Mouse (Mus musculus): ENCODE measurements around the gene Umad1.

Gene Umad1

GRCm38 (mm10) chr6:8367675-8368074 is 108.6 kb downstream of the Umad1 start:
- no peak for DNase-seq (ENCODE audit: low read depth in 2 of 2, low spot score in 2 of 2)

- no peak for DNase-seq (ENCODE audit: low read depth in 2 of 2, low spot score in 2 of 2)
These were observed 109.2 kb downstream of the Umad1 start for GRCm38 (mm10) chr6:8368198-8368864.

GRCm38 (mm10) chr6:8370624-8371023 is 111.5 kb downstream of the Umad1 start:
- no peak for DNase-seq (ENCODE audit: low read depth in 2 of 2, low spot score in 2 of 2)

- no peak for DNase-seq (ENCODE audit: low read depth in 2 of 2, low spot score in 2 of 2)
These were observed 114.0 kb downstream of the Umad1 start for GRCm38 (mm10) chr6:8373051-8373450.

- DNase-seq (ENCODE audit: low read depth in 2 of 2, low spot score in 2 of 2) = no peak
These were observed 114.8 kb downstream of the Umad1 start for GRCm38 (mm10) chr6:8373851-8374250.

- no peak for DNase-seq (ENCODE audit: low read depth in 2 of 2, low spot score in 2 of 2)
These were observed 115.2 kb downstream of the Umad1 start for GRCm38 (mm10) chr6:8374290-8374689.

GRCm38 (mm10) chr6:8374712-8375111 is 115.6 kb downstream of the Umad1 start:
- no peak for DNase-seq (ENCODE audit: low read depth in 2 of 2, low spot score in 2 of 2)

- DNase-seq (ENCODE audit: low read depth in 2 of 2, low spot score in 2 of 2) = no peak
These were observed 117.3 kb downstream of the Umad1 start for GRCm38 (mm10) chr6:8376351-8376750.

GRCm38 (mm10) chr6:8377667-8378066 is 118.6 kb downstream of the Umad1 start:
- no peak for DNase-seq (ENCODE audit: low read depth in 2 of 2, low spot score in 2 of 2)

- DNase-seq (ENCODE audit: low read depth in 2 of 2, low spot score in 2 of 2) = no peak
These were observed 130.2 kb downstream of the Umad1 start for GRCm38 (mm10) chr6:8389307-8389706.

GRCm38 (mm10) chr6:8390296-8390695 is 131.2 kb downstream of the Umad1 start:
- no peak for DNase-seq (ENCODE audit: low read depth in 2 of 2, low spot score in 2 of 2)

- DNase-seq (ENCODE audit: low read depth in 2 of 2, low spot score in 2 of 2) = no peak
These were observed 131.8 kb downstream of the Umad1 start for GRCm38 (mm10) chr6:8390935-8391334.

- no peak for DNase-seq (ENCODE audit: low read depth in 2 of 2, low spot score in 2 of 2)
These were observed 133.9 kb downstream of the Umad1 start for GRCm38 (mm10) chr6:8393029-8393428.

- DNase-seq (ENCODE audit: low read depth in 2 of 2, low spot score in 2 of 2) = no peak
These were observed 135.0 kb downstream of the Umad1 start for GRCm38 (mm10) chr6:8394044-8394443.

GRCm38 (mm10) chr6:8395061-8395460 is 136.0 kb downstream of the Umad1 start:
- no peak for DNase-seq (ENCODE audit: low read depth in 2 of 2, low spot score in 2 of 2)

- no peak for DNase-seq (ENCODE audit: low read depth in 2 of 2, low spot score in 2 of 2)
These were observed 138.2 kb downstream of the Umad1 start for GRCm38 (mm10) chr6:8397252-8397651.

- no peak for DNase-seq (ENCODE audit: low read depth in 2 of 2, low spot score in 2 of 2)
These were observed 140.6 kb downstream of the Umad1 start for GRCm38 (mm10) chr6:8399710-8400109.

GRCm38 (mm10) chr6:8403127-8403526 is 144.0 kb downstream of the Umad1 start:
- DNase-seq (ENCODE audit: low read depth in 2 of 2, low spot score in 2 of 2) = no peak

GRCm38 (mm10) chr6:8405844-8406243 is 146.8 kb downstream of the Umad1 start:
- no peak for DNase-seq (ENCODE audit: low read depth in 2 of 2, low spot score in 2 of 2)

GRCm38 (mm10) chr6:8408332-8408731 is 149.2 kb downstream of the Umad1 start:
- DNase-seq (ENCODE audit: low read depth in 2 of 2, low spot score in 2 of 2) = no peak

GRCm38 (mm10) chr6:8409865-8410264 is 150.8 kb downstream of the Umad1 start:
- no peak for DNase-seq (ENCODE audit: low read depth in 2 of 2, low spot score in 2 of 2)

GRCm38 (mm10) chr6:8412845-8413598 is 153.9 kb downstream of the Umad1 start:
- DNase-seq (ENCODE audit: low read depth in 2 of 2, low spot score in 2 of 2) = no peak

- DNase-seq (ENCODE audit: low read depth in 2 of 2, low spot score in 2 of 2) = no peak
These were observed 154.9 kb downstream of the Umad1 start for GRCm38 (mm10) chr6:8414020-8414419.

Measured in CD8-positive naive resting alpha-beta T cell, adult 2 months (primary cell).